Mouse (Mus musculus): ENCODE measurements around the gene Rnf43. TPM values are rescaled to one million over a fixed set of nuclear protein-coding genes. Genes with fewer than 3 reads are reported as not detected.

Gene Rnf43
- polyA plus RNA-seq, 2 experiments = 4.7 to 6.5 TPM

- Histone ChIP-seq H3K27me3 (ENCODE audit: control insufficient read depth, insufficient read depth, low read length) (no peaks in the 10 kb centered on the region), H3K4me3 (replicated peaks; ENCODE audit: low read length) (peak overlapping the region; percentile 31; the same call in 1 of the 2 replicates), H3K36me3 (ENCODE audit: control insufficient read depth, insufficient read depth, low read length) (no peaks in the 10 kb centered on the region), H3K9me3 (ENCODE audit: control insufficient read depth, low read length) (no peaks in the 10 kb centered on the region), H3K27ac (replicated peaks; ENCODE audit: low read depth, low read length) (no peak overlapping the region), H3K9ac (ENCODE audit: low read depth, low read length, severe bottlenecking) (peak overlapping the region; percentile 40; the same call in 1 of the 2 replicates), H3K4me2 (replicated peaks; ENCODE audit: low read depth, low read length, severe bottlenecking) (peak overlapping the region; percentile 58), H3K4me1 (ENCODE audit: control insufficient read depth, insufficient read depth, low read length) (peaks cover 16% of the 10 kb centered on the region)
- ATAC-seq (ENCODE audit: low FRiP score, low read depth) (no peak), DNase-seq (ENCODE audit: low spot score) (no peak)
- no peak for TF ChIP-seq POLR2A (IDR thresholded peaks at IDR 0.05; ENCODE audit: borderline replicate concordance, extremely low read depth, insufficient read depth, insufficient read length)
- 43% methylated on average over 7 of the region's 7 CpGs for WGBS
These were observed 47.7 kb downstream of the Rnf43 start for GRCm38 (mm10) chr11:87710262-87710615.

GRCm38 (mm10) chr11:87712188-87712587 lies 49.7 kb downstream of the Rnf43 start:
- Histone ChIP-seq H3K36me3 (ENCODE audit: control insufficient read depth, insufficient read depth, low read length) (no peaks in the 10 kb centered on the region), H3K4me3 (replicated peaks; ENCODE audit: low read length) (no peak overlapping the region), H3K27me3 (ENCODE audit: control insufficient read depth, insufficient read depth, low read length) (no peaks in the 10 kb centered on the region), H3K4me1 (ENCODE audit: control insufficient read depth, insufficient read depth, low read length) (peaks cover 16% of the 10 kb centered on the region), H3K27ac (replicated peaks; ENCODE audit: low read depth, low read length) (no peak overlapping the region), H3K4me2 (replicated peaks; ENCODE audit: low read depth, low read length, severe bottlenecking) (no peak overlapping the region), H3K9ac (ENCODE audit: low read depth, low read length, severe bottlenecking) (no peak overlapping the region), H3K9me3 (ENCODE audit: control insufficient read depth, low read length) (no peaks in the 10 kb centered on the region)
- ATAC-seq (ENCODE audit: low FRiP score, low read depth) (no peak), DNase-seq (ENCODE audit: low spot score) (no peak)
- no peak for TF ChIP-seq POLR2A (IDR thresholded peaks at IDR 0.05; ENCODE audit: borderline replicate concordance, extremely low read depth, insufficient read depth, insufficient read length)
- WGBS = 79% methylated on average over 4 of the region's 4 CpGs

GRCm38 (mm10) chr11:87715999-87716398 lies 53.5 kb downstream of the Rnf43 start:
- TF ChIP-seq POLR2A (IDR thresholded peaks at IDR 0.05; ENCODE audit: borderline replicate concordance, extremely low read depth, insufficient read depth, insufficient read length) = no peak
- no peaks in the 10 kb centered on the region for H3K4me1 ChIP-seq (ENCODE audit: control insufficient read depth, insufficient read depth, low read length)
- H3K9me3 ChIP-seq (ENCODE audit: control insufficient read depth, low read length) = no peaks in the 10 kb centered on the region
- no peaks in the 10 kb centered on the region for H3K36me3 ChIP-seq (ENCODE audit: control insufficient read depth, insufficient read depth, low read length)
- DNase-seq (ENCODE audit: low spot score) = no peak
- H3K27ac ChIP-seq (replicated peaks; ENCODE audit: low read depth, low read length) = no peak overlapping the region
- H3K27me3 ChIP-seq (ENCODE audit: control insufficient read depth, insufficient read depth, low read length) = no peaks in the 10 kb centered on the region
- no peak overlapping the region for H3K4me2 ChIP-seq (replicated peaks; ENCODE audit: low read depth, low read length, severe bottlenecking)
- no peak overlapping the region for H3K4me3 ChIP-seq (replicated peaks; ENCODE audit: low read length)
- no peak overlapping the region for H3K9ac ChIP-seq (ENCODE audit: low read depth, low read length, severe bottlenecking)
- 80% methylated on average over 4 of the region's 4 CpGs for WGBS
- no peak for ATAC-seq (ENCODE audit: low FRiP score, low read depth)

GRCm38 (mm10) chr11:87719526-87719925 lies 57.0 kb downstream of the Rnf43 start:
- H3K27ac ChIP-seq (replicated peaks; ENCODE audit: low read depth, low read length) = no peak overlapping the region
- no peaks in the 10 kb centered on the region for H3K27me3 ChIP-seq (ENCODE audit: control insufficient read depth, insufficient read depth, low read length)
- H3K4me1 ChIP-seq (ENCODE audit: control insufficient read depth, insufficient read depth, low read length) = no peaks in the 10 kb centered on the region
- no peak overlapping the region for H3K4me2 ChIP-seq (replicated peaks; ENCODE audit: low read depth, low read length, severe bottlenecking)
- WGBS = 67% methylated on average over 7 of the region's 7 CpGs
- H3K36me3 ChIP-seq (ENCODE audit: control insufficient read depth, insufficient read depth, low read length) = no peaks in the 10 kb centered on the region
- H3K4me3 ChIP-seq (replicated peaks; ENCODE audit: low read length) = no peak overlapping the region
- no peak for TF ChIP-seq POLR2A (IDR thresholded peaks at IDR 0.05; ENCODE audit: borderline replicate concordance, extremely low read depth, insufficient read depth, insufficient read length)
- ATAC-seq (ENCODE audit: low FRiP score, low read depth) (no peak), DNase-seq (ENCODE audit: low spot score) (no peak)
- H3K9me3 ChIP-seq (ENCODE audit: control insufficient read depth, low read length) = no peaks in the 10 kb centered on the region
- no peak overlapping the region for H3K9ac ChIP-seq (ENCODE audit: low read depth, low read length, severe bottlenecking)

GRCm38 (mm10) chr11:87720324-87720723 lies 57.8 kb downstream of the Rnf43 start:
- 53% methylated on average over 9 of the region's 9 CpGs for WGBS
- no peak for ATAC-seq (ENCODE audit: low FRiP score, low read depth)
- no peak overlapping the region for H3K27ac ChIP-seq (replicated peaks; ENCODE audit: low read depth, low read length)

GRCm38 (mm10) chr11:87720839-87721238 lies 58.3 kb downstream of the Rnf43 start:
- Histone ChIP-seq H3K36me3 (ENCODE audit: control insufficient read depth, insufficient read depth, low read length) (no peaks in the 10 kb centered on the region), H3K4me1 (ENCODE audit: control insufficient read depth, insufficient read depth, low read length) (peaks cover 3% of the 10 kb centered on the region; the same call in 1 of the 2 replicates), H3K4me2 (replicated peaks; ENCODE audit: low read depth, low read length, severe bottlenecking) (no peak overlapping the region), H3K4me3 (replicated peaks; ENCODE audit: low read length) (no peak overlapping the region), H3K9me3 (ENCODE audit: control insufficient read depth, low read length) (no peaks in the 10 kb centered on the region), H3K27ac (replicated peaks; ENCODE audit: low read depth, low read length) (no peak overlapping the region), H3K27me3 (ENCODE audit: control insufficient read depth, insufficient read depth, low read length) (no peaks in the 10 kb centered on the region), H3K9ac (ENCODE audit: low read depth, low read length, severe bottlenecking) (no peak overlapping the region)
- ATAC-seq (ENCODE audit: low FRiP score, low read depth) (no peak), DNase-seq (ENCODE audit: low spot score) (no peak)
- no peak for TF ChIP-seq POLR2A (IDR thresholded peaks at IDR 0.05; ENCODE audit: borderline replicate concordance, extremely low read depth, insufficient read depth, insufficient read length)
- 69% methylated on average over 9 of the region's 9 CpGs for WGBS

More at GRCm38 (mm10) chr11:87720324-87720723, 57.8 kb downstream of the Rnf43 start:
- Histone ChIP-seq H3K27me3 (ENCODE audit: control insufficient read depth, insufficient read depth, low read length) (no peaks in the 10 kb centered on the region), H3K9me3 (ENCODE audit: control insufficient read depth, low read length) (no peaks in the 10 kb centered on the region), H3K4me3 (replicated peaks; ENCODE audit: low read length) (no peak overlapping the region), H3K9ac (ENCODE audit: low read depth, low read length, severe bottlenecking) (no peak overlapping the region), H3K36me3 (ENCODE audit: control insufficient read depth, insufficient read depth, low read length) (no peaks in the 10 kb centered on the region), H3K4me1 (ENCODE audit: control insufficient read depth, insufficient read depth, low read length) (no peaks in the 10 kb centered on the region), H3K4me2 (replicated peaks; ENCODE audit: low read depth, low read length, severe bottlenecking) (no peak overlapping the region)
- DNase-seq (ENCODE audit: low spot score) = no peak
- TF ChIP-seq POLR2A (IDR thresholded peaks at IDR 0.05; ENCODE audit: borderline replicate concordance, extremely low read depth, insufficient read depth, insufficient read length) = no peak

Measured in limb, embryonic 14.5 days (tissue).